Mouse (Mus musculus) limb, embryonic 11.5 days (tissue): ENCODE data around the gene Kntc1. TPM values are rescaled to one million over a fixed set of nuclear protein-coding genes. Genes with fewer than 3 reads are reported as not detected.

ENCODE experiments used
- ATAC-seq: fragments of 200-750 bp; cut with Nextera tagmentation; 2 replicates; pipeline ENCODE4 v1.8.0; 2017; ENCODE audit warnings: low read depth; ENCODE audit not compliant: insufficient number of reproducible peaks, low FRiP score, low TSS enrichment
- DNase-seq: peaks from one replicate; pipeline ENCODE4 v3.0.0-alpha.2; 2015; ENCODE audit warnings: low spot score
- H3K27ac ChIP-seq: fragments of 300-500 bp; sonication (generic); replicated peaks from 2 replicates; pipeline ENCODE4 v1.5.1; 2014; ENCODE audit warnings: low read depth, mild to moderate bottlenecking, low read length
- H3K27me3 ChIP-seq: fragments of 300-500 bp; sonication (generic); 2 replicates; pipeline ENCODE4 v1.6.1; 2014; ENCODE audit warnings: mild to moderate bottlenecking, low read length, mixed read lengths; ENCODE audit not compliant: control insufficient read depth, insufficient read depth
- H3K36me3 ChIP-seq: fragments of 300-500 bp; sonication (generic); 2 replicates; pipeline ENCODE4 v1.6.1; 2014; ENCODE audit warnings: mild to moderate bottlenecking, low read length, moderate library complexity, mixed read lengths; ENCODE audit not compliant: control insufficient read depth, insufficient read depth
- H3K4me1 ChIP-seq: fragments of 300-500 bp; sonication (generic); 2 replicates; pipeline ENCODE4 v1.6.1; 2014; ENCODE audit warnings: low read length, mixed read lengths; ENCODE audit not compliant: control insufficient read depth, insufficient read depth
- H3K4me2 ChIP-seq: fragments of 300-500 bp; sonication (generic); 2 replicates; pipeline ENCODE4 v1.6.1; 2014; ENCODE audit warnings: low read depth, mild to moderate bottlenecking, moderate library complexity; ENCODE audit not compliant: severe bottlenecking
- H3K4me3 ChIP-seq: fragments of 300-500 bp; sonication (generic); 2 replicates; pipeline ENCODE4 v1.5.1; 2014; ENCODE audit warnings: low read depth, low read length
- H3K9ac ChIP-seq: fragments of 300-500 bp; sonication (generic); 2 replicates; pipeline ENCODE4 v1.6.1; 2014; ENCODE audit warnings: mild to moderate bottlenecking, low read length
- H3K9me3 ChIP-seq: fragments of 300-500 bp; sonication (generic); 2 replicates; pipeline ENCODE4 v1.6.1; 2016; ENCODE audit warnings: low read length; ENCODE audit not compliant: control insufficient read depth
- WGBS: fragments of 180-500 bp; shearing (Covaris S2); extraction: QIAGEN DNeasy Blood & Tissue Kit; methylation state at CpG from one replicate; pipeline ENCODE4 v1.1.7; 2014; 5-methylcytosine and 5-hydroxymethylcytosine counted together
- polyA plus RNA-seq: library from polyadenylated mRNA; unstranded; fragments of >200 nt; fragmentation: Nextera tagmentation; extraction: Ambion mirVana; gene quantifications from 2 replicates; pipeline ENCODE4 v1.2.1, GENCODE M21; 2014

Gene Kntc1
- polyA plus RNA-seq, 1 experiment from 2014 or later = 38.8 TPM

DNA sequence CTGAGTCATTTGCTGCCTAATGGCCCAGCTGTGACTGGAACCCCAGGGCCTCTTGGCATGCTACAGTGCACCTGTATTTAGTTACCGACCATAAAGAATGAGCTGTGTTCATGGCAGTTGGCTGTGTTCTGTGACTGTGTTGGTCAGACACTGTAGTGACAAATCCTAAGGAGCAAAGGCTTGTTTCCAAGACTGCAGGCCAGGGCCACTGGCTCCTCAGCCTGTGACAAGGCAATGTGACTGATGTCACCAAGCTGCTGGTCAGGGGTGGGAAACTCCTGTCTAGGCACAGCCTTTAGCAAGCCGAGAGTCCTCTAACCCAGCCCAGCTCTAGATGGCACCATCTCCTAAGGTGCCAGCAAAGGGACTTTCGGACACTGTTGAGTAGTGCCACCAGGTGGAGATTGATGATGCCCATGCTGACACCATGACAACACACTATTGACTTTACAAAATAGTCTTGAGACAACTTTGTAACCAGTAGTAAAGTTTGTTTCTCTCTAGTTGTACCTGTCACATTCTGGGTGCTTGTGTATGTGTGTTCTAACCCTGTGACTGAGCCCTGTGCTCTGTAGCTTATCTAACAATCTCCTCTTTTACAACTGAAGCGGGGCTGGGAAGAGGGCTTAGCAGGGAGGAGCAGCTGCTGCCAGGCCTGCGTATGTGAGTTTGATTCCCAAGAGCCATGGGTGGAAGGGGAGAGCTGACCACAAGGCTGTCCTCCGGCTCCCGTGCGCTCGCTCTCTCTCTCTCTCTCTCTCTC is 71.2 kb downstream of the Kntc1 start:
- Histone ChIP-seq H3K27me3 (no peaks in the 10 kb centered on the region), H3K4me1 (no peaks in the 10 kb centered on the region), H3K27ac (no peak overlapping the region), H3K9ac (no peak overlapping the region), H3K4me3 (no peak overlapping the region), H3K9me3 (no peaks in the 10 kb centered on the region), H3K4me2 (no peak overlapping the region), H3K36me3 (peaks cover 21% of the 10 kb centered on the region)
- 88% methylated on average over 9 of the region's 9 CpGs for WGBS
- no peak for ATAC-seq
- DNase-seq = no peak

DNA sequence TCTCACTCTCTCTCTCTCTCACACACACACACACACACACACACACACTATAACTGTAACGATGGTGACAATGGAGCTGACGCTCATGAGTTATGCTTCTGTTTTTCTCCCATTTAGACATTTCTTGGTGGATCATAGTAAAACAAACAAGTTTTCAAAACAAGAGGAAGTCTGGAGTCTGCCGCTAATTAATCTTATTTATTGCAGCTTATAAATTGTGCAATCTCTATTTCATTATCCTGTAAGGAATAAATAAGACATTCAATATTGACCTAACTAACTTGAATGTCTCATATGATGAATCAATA is 71.7 kb downstream of the Kntc1 start:
- H3K4me3 ChIP-seq = no peak overlapping the region
- DNase-seq (no peak), ATAC-seq (no peak)
- no peaks in the 10 kb centered on the region for H3K9me3 ChIP-seq
- peaks cover 21% of the 10 kb centered on the region for H3K36me3 ChIP-seq
- WGBS = 92% methylated on average over 3 of the region's 3 CpGs
- no peak overlapping the region for H3K9ac ChIP-seq
- H3K4me1 ChIP-seq = no peaks in the 10 kb centered on the region
- no peaks in the 10 kb centered on the region for H3K27me3 ChIP-seq
- H3K4me2 ChIP-seq = no peak overlapping the region
- H3K27ac ChIP-seq = no peak overlapping the region

DNA sequence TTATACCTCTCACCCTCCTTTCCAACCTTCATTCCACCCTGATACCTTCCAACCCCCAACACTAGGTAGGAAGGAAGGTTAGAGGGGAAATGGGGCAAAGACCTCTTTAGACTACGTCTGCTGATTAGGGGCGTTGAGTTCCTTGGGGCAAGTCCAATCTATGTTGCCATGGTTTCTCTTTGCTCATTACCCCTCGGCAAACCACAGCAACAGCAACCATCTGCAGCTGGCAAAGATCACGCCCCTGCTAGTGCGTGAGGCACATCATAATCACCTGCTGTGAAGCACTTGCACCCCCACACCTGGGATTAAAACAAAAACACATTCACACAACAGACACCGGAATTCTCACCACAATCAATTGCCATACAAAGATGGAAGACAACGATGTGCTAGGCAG is 73.2 kb downstream of the Kntc1 start:
- no peak overlapping the region for H3K9ac ChIP-seq
- DNase-seq = no peak
- H3K36me3 ChIP-seq = peaks cover 21% of the 10 kb centered on the region
- no peak overlapping the region for H3K4me3 ChIP-seq
- H3K27me3 ChIP-seq = no peaks in the 10 kb centered on the region
- 39% methylated on average over 7 of the region's 7 CpGs for WGBS
- H3K4me1 ChIP-seq = no peaks in the 10 kb centered on the region
- H3K9me3 ChIP-seq = no peaks in the 10 kb centered on the region
- no peak overlapping the region for H3K4me2 ChIP-seq
- ATAC-seq = no peak
- H3K27ac ChIP-seq = no peak overlapping the region

GRCm38 (mm10) chr5:123827659-123828091 is 78.2 kb downstream of the Kntc1 start:
- Histone ChIP-seq H3K27me3 (no peaks in the 10 kb centered on the region), H3K4me2 (no peak overlapping the region), H3K36me3 (0 out of 2 replicates have a peak, but pooled peaks cover 2% of the 10 kb centered on the region), H3K9ac (no peak overlapping the region), H3K4me3 (no peak overlapping the region), H3K4me1 (no peaks in the 10 kb centered on the region; the same call in 1 of the 2 replicates), H3K27ac (no peak overlapping the region), H3K9me3 (no peaks in the 10 kb centered on the region)
- ATAC-seq (no peak), DNase-seq (peak; percentile 36)
- 58% methylated on average over 6 of the region's 6 CpGs for WGBS

DNA sequence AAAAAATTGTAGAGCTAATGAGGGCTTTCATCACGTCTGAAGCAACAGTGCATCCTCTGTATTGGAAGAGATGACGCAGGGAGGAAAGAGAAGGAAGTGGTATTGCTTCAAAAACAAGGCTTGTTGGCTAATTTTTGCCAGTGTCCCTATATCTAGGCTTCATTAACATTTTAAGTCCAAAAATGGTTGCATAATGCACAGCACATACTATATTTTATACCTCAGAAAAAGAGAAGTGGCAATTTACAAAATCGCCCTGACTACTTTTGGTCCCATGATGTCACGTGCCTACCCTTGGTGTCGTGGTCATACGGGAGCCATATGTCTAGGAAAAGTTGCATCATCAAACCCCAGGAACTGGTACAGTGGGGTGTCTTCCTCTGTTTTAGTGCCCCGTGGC is 82.8 kb downstream of the Kntc1 start:
- Histone ChIP-seq H3K9ac (no peak overlapping the region), H3K4me3 (no peak overlapping the region), H3K9me3 (no peaks in the 10 kb centered on the region), H3K4me2 (no peak overlapping the region), H3K36me3 (no peaks in the 10 kb centered on the region), H3K27ac (no peak overlapping the region), H3K4me1 (no peaks in the 10 kb centered on the region; the same call in 1 of the 2 replicates), H3K27me3 (no peaks in the 10 kb centered on the region)
- no peak for ATAC-seq
- 90% methylated on average over 7 of the region's 7 CpGs for WGBS
- DNase-seq = no peak

GRCm38 (mm10) chr5:123834836-123835235 is 85.3 kb downstream of the Kntc1 start:
- Histone ChIP-seq H3K4me3 (no peak overlapping the region), H3K9me3 (no peaks in the 10 kb centered on the region), H3K4me1 (no peaks in the 10 kb centered on the region), H3K36me3 (no peaks in the 10 kb centered on the region), H3K4me2 (no peak overlapping the region), H3K27ac (no peak overlapping the region), H3K9ac (no peak overlapping the region), H3K27me3 (no peaks in the 10 kb centered on the region)
- ATAC-seq (no peak), DNase-seq (no peak)
- 75% methylated on average over 3 of the region's 3 CpGs for WGBS

- WGBS = 67% methylated on average over 4 of the region's 4 CpGs
- Histone ChIP-seq H3K4me1 (no peaks in the 10 kb centered on the region), H3K4me2 (no peak overlapping the region), H3K9ac (no peak overlapping the region), H3K4me3 (no peak overlapping the region), H3K36me3 (no peaks in the 10 kb centered on the region), H3K9me3 (no peaks in the 10 kb centered on the region), H3K27ac (no peak overlapping the region), H3K27me3 (no peaks in the 10 kb centered on the region)
- DNase-seq (no peak), ATAC-seq (no peak)
Observed at GRCm38 (mm10) chr5:123837371-123837770, 87.9 kb downstream of the Kntc1 start.

DNA sequence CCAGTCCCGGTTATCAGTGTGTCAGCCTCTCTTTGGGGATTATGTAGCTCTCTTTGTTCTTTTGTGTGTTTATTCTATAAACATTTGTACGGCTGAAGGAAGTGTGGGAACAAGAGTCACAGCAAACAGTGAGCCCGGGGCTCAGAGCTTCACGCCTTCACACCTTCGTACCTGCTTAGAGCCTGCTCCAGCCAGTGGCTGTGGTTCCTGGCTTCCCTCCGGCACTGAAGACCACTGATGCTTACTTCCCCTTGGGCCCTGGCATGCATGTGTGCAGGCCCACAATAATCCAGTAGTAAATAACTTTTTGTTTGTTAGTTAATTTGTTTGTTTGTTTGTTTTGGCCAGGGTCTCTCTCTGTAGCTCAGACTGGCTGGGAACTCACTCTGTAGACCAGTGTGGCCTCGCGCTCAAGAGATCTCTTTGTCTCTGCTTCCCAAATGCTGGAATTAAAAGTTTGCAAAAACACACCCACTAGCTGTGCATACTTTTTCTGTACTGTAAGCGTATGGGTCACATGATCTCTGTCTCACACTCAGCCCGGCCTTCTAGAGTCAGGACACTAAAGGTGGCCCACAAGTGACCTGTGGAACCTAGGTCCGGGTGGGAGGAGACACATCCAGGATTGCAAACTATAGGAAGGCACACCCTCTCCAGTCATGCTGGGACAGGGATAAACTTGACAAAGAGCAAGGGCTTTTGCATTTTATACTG is 92.9 kb downstream of the Kntc1 start:
- Histone ChIP-seq H3K36me3 (no peaks in the 10 kb centered on the region), H3K4me1 (no peaks in the 10 kb centered on the region)
- WGBS = 64% methylated on average over 11 of the region's 11 CpGs

More for the DNA sequence above, 92.9 kb downstream of the Kntc1 start:
- Histone ChIP-seq H3K9ac (no peak overlapping the region), H3K9me3 (no peaks in the 10 kb centered on the region), H3K27ac (no peak overlapping the region), H3K4me3 (no peak overlapping the region), H3K27me3 (no peaks in the 10 kb centered on the region), H3K4me2 (no peak overlapping the region)
- ATAC-seq = no peak
- DNase-seq = no peak
